Mouse (Mus musculus): ENCODE measurements around the gene Umad1.

The Umad1 gene

DNA sequence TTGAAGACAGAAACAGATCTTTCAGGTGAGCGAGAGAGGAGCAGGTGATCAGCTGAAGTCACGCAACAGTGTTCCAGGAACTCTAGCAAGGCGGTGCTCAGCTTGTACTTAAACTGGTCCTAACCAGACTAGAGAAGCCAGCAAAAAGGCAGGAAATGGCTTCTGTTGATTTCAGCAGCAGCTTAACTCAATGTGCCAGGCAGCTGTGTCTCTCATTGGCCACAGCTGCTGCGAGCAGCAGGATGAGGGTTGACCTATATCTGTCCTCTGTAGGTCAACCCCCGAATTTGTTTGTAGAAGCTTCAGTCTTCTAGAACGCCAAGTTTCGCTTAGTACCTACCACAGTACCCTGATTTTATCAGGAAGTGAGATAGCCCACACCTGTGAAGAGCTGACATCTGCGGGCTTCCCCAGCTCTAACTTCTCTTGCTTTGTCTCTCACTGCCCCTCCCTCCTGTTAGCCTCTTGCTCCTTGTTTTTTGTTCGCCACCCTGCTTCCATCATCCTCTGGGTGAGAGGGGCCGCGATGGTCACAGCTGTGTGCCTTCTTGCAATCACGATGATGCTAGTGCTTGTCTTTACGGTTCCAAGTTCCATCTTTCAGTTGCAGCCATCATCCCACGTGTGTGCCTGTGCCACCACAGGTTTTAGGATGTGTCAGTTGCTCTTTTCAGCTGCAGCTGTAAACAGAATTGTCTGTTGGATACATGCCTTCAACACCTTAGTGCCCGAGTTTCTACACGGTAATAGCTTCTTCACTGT lies 226.5 kb downstream of the Umad1 start:
- DNase-seq = no peak

GRCm38 (mm10) chr6:8486391-8487043 lies 227.4 kb downstream of the Umad1 start:
- DNase-seq = no peak

DNA sequence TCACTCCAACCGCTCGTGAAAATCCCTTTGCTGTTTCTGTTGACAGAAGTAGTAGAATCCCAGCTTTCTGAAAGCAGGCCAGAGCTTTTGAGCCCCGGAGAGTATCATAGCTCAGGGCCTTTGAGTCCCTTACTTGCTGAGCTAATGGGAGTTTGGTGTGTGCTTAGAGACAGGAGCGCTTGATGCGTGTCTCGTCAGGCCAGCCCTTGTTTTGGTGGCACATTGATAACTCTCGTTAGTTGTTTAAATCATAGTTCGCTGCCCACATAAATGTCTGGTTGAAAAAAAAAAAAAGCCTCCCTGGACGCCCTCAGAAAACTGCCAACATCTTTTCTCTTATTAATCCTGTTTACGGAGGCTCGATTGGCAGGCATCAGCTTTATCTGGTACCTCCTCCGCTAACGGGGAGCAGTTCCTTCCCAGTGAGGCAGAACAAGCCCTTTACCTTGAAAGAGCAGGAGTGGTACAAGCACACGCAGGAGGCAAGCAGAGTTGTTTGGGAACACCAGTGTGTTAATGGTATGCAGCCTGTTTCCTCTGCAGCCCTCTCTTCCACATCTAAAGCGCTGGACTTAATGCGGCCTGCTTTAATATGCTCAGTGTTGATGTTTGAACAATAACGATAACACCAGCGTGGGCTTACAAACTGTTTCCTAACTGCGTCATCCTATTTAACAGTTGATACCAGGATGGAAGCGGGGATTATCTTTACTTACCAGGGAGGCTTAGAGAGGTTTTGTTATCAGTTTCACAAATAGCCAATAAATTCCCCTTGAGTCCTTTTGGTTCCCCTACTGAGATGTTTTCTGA lies 228.2 kb downstream of the Umad1 start:
- DNase-seq = no peak

DNA sequence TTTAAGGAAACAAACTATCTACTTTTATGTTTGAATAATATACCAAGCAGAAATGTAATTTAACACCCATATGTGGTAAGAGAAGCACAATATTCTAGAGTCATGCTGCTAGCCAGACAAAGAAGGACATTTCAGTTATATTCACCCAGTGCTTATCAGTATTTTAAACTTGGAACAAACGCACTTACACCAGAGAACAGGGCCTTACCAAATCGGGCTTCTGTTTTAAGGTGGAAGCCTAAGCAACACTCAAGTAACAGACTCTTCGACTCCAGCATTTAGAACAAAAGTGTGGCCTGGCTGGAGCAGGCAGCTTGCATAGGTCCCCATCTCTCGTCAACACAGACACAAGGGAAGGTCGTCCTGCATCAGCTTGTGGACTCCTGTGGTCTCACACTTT lies 229.2 kb downstream of the Umad1 start:
- no peak for DNase-seq

GRCm38 (mm10) chr6:8489266-8489665 lies 230.2 kb downstream of the Umad1 start:
- no peak for DNase-seq

DNA sequence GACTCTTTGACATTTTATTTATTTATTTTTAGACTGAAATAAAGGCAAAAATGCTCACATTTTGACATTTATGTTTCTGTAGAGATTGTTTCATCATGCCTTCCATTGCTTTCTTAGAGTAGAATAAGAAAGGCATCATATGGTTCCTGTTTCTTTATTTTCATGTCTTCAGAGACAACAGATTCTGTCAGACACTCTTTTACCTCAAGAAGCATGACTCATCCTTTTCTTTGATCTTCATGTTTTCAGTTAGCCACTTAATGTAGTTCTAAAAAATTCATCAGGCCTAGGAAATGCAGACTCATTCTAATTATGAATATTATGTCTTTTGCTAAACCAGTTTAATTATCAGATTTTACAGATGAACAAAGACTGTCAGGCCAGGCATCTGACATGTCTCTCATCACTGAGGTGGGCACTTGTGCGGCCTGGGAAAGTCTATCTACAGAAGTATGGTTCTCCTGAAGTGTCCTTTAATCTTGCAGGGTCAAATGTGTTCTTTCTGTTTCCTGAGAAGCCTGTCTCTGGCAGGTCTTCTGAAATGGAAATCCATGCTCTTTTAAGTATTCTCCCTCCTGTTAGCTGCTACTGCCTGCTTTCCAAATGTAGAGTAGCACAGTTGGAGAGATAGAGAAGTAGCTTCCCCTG lies 231.0 kb downstream of the Umad1 start:
- DNase-seq = no peak

DNA sequence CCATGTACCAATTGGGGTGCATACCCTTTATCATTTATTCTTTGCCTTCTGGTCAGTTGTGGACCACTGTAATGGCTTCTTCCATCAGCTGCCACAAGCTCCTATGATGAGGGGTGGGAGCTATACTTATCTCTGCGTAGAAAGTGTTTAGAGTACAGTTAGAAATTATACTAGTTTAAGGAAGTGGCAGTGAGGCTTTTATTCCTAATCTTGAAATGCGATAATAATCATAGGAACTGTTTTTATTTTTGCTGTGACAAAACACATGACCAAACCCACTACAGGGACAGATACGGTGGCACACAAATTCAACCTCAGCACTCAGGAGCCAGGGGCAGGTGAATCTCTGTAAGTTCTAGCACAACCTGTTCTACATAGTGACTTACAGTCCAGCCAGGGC lies 233.2 kb downstream of the Umad1 start:
- DNase-seq = no peak

DNA sequence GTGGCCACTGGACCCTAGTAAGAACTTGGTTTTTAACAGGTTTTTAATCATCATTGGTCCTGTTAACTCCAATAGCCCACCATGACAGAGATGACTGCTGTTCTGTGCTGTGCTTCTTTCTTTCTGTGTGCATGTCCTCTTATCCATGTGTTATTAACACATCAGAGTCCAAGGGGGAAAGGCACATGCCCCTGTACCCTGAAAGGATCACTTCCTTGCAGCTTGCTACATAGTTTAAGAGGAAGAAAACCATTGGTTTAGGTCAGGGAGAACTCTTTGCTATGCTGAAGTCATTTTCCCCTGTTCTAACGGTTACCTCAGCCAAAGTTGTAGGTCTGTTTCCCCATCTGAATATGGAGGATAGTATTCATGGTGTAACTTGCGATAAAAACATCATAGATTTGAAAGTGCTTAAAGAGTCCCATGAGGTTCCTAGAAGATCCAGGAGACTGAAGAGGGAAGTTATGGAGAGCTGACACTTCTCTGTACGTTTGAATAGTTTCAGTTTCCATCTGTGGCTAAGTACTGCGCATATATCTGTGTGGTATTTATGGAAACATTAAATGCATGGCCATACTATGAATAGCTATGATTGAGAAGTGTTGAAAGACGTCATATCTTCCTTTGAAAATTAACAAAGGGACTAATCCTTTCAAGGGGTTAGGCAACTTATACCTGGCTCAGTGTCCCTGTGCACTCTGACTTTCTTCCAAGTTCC lies 236.2 kb downstream of the Umad1 start:
- DNase-seq = no peak

- DNase-seq = no peak
Measured at GRCm38 (mm10) chr6:8495827-8496222, 236.7 kb downstream of the Umad1 start.

DNA sequence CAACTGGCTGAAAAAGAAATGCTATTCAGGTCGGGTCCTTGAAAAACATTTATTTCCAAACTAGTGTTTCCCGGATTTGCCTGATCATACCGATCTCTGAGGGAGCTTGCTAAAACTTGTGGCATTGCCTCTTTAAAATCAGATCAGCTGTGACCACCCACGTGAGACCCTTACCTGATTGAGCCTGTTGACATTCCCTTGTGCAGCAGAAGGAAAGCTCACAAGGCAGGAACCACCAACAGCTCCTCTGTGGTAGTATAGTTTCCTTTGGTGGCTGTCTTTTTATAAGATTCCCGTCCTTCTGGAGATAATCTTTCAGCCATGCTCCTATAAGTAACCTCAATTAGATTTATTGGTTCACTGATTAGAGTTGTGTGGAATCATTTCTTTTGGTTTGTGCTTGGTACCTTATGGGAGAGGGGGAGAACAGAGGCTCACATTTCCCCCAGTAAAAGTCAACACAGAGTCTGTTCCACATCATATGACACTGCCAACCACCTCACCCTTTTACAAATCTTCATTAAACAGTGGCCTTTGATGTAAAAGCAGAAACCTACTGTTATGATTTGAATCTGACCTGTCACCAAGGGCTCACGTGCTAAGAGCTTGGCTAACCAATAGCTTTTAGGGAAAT lies 238.3 kb downstream of the Umad1 start:
- no peak for DNase-seq

DNA sequence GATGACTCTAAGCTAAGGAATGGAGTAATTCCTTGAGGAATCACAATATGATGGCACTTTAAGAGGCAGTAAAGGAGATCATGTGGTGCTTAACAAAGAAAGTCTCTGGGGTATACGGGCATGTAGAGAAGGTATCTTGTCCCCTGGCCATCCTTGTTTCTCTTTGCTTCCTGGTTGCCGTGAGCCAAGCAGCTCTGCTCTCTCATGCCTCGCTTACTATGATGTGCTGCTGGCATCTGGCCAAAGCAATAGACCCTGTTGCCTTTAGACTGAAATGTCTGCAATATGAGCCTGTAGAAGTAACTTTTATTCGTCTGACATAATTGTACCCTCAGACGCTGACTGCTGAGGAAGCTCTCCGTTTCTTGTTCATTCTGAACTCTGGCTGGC lies 238.8 kb downstream of the Umad1 start:
- no peak for DNase-seq

- DNase-seq = no peak
Measured at GRCm38 (mm10) chr6:8498961-8499360, 239.9 kb downstream of the Umad1 start.

GRCm38 (mm10) chr6:8503953-8504352 lies 244.9 kb downstream of the Umad1 start:
- DNase-seq = no peak

DNA sequence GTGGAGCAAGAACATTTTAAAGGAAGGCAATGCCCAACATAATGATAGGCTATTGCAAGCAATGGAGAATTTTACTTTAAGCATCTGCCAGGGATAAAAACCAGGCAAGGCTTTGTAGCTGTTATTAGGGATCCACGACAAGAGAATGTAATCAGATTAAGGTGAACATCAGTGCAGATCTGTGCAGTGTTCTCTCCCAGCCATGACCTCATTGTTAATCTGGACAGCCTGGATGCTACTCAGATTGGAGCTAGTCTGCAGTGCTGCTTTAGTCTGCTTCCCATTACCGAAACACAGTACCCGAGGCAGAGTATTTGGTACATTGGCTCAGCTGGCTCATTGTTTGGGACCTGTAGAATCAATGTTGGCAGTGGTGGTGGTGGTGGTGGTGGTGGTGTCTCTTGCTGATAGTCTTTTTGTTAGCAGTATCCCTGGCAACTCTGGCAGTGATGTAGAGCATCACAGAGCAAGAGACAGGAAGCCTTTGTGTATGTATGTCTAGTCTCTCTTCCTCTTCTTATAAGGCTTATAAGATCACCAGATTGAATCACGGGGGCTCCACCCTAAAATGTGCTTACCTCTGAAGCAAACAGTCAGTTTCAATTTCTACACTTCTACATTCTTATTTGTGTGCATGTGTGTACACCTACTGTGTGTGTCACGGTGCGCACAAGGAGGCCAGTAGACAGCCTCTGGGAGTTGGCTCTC lies 245.6 kb downstream of the Umad1 start:
- DNase-seq = no peak

DNA sequence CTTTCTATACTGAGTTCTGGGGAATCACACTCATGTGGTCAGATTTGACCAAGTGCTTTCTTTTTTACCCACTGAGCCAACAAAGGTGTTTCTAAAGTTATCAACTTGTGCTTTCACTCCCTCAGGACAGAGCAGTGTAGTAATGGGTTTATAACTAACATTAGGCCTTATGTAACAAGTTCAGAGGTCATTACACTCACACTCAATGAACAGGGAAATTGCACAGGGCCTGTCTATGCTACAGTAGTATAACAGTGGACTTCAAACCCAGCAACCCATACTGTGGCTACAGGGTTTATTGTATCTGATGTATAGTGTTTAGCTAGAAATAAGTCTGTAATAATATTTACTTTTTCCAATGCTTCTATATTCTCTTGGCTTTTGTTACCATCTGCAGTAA lies 247.5 kb downstream of the Umad1 start:
- no peak for DNase-seq
